Mouse (Mus musculus) liver, postnatal 0 days (tissue): Measurements from ENCODE around the gene 0610010K14Rik. TPM values are rescaled to one million over a fixed set of nuclear protein-coding genes. Genes with fewer than 3 reads are reported as not detected.

Experiments used
- ATAC-seq: fragments of 200-750 bp; cut with Nextera tagmentation; 2 replicates; pipeline ENCODE4 v1.8.0; 2017; ENCODE audit warnings: mild to moderate bottlenecking, moderate library complexity
- DNase-seq: peaks from one replicate; pipeline ENCODE4 v3.0.0-alpha.2; 2016
- H3K27ac ChIP-seq: fragments of 300-500 bp; sonication (generic); 2 replicates; pipeline ENCODE4 v1.5.1; 2014; ENCODE audit warnings: antibody characterized with exemption, moderate library complexity, mild to moderate bottlenecking, low read depth
- H3K27me3 ChIP-seq: fragments of 300-500 bp; sonication (generic); 2 replicates; pipeline ENCODE4 v1.6.1; 2014; ENCODE audit warnings: low read length, control low read depth, mixed read lengths; ENCODE audit not compliant: insufficient read depth
- H3K36me3 ChIP-seq: fragments of 300-500 bp; sonication (generic); replicated peaks from 2 replicates; pipeline ENCODE4 v1.6.1; 2014; ENCODE audit warnings: mild to moderate bottlenecking, control low read depth, low read length, moderate library complexity, mixed read lengths; ENCODE audit not compliant: insufficient read depth
- H3K4me1 ChIP-seq: fragments of 300-500 bp; sonication (generic); 2 replicates; pipeline ENCODE4 v1.6.1; 2014; ENCODE audit warnings: antibody characterized with exemption, mild to moderate bottlenecking, control low read depth; ENCODE audit not compliant: insufficient read depth
- H3K4me2 ChIP-seq: fragments of 300-500 bp; sonication (generic); 2 replicates; pipeline ENCODE4 v1.6.1; 2014; ENCODE audit warnings: low read depth, mild to moderate bottlenecking, low read length, moderate library complexity, mixed read lengths
- H3K4me3 ChIP-seq: fragments of 300-500 bp; sonication (generic); 2 replicates; pipeline ENCODE4 v1.5.1; 2014; ENCODE audit warnings: low read depth, low read length
- H3K9ac ChIP-seq: fragments of 300-500 bp; sonication (generic); replicated peaks from 2 replicates; pipeline ENCODE4 v1.6.1; 2014; ENCODE audit warnings: mild to moderate bottlenecking, moderate library complexity
- H3K9me3 ChIP-seq: fragments of 300-500 bp; sonication (generic); 2 replicates; pipeline ENCODE4 v1.6.1; 2016; ENCODE audit warnings: mild to moderate bottlenecking, control low read depth, low read length, mixed read lengths
- CTCF ChIP-seq: sonication (generic); IDR thresholded peaks from 2 replicates; pipeline ENCODE4 v1.5.1; 2016; ENCODE audit warnings: antibody characterized with exemption, low read depth
- EP300 ChIP-seq: IDR thresholded peaks from 2 replicates; pipeline ENCODE4 v1.6.1; 2016; ENCODE audit warnings: antibody characterized with exemption, low read depth, mild to moderate bottlenecking
- WGBS: fragments of 180-500 bp; shearing (Covaris S2); extraction: QIAGEN DNeasy Blood & Tissue Kit; methylation state at CpG from one replicate; pipeline ENCODE4 v1.1.7; 2014; ENCODE audit not compliant: insufficient replicate concordance; 5-methylcytosine and 5-hydroxymethylcytosine counted together
- polyA plus RNA-seq: library from polyadenylated mRNA; unstranded; fragments of >200 nt; fragmentation: Nextera tagmentation; extraction: Ambion mirVana; gene quantifications from 2 replicates; pipeline ENCODE4 v1.2.1, GENCODE M21; 2015

The 0610010K14Rik gene
- polyA plus RNA-seq, 1 experiment from 2014 or later, result 48.9 TPM

GRCm38 (mm10) chr11:70271641-70272040 is 33.9 kb upstream of the 0610010K14Rik start:
- Histone ChIP-seq H3K27ac (no peak overlapping the region), H3K9ac (no peak overlapping the region), H3K27me3 (no peaks in the 10 kb centered on the region), H3K4me3 (no peak overlapping the region), H3K9me3 (no peaks in the 10 kb centered on the region), H3K4me1 (no peaks in the 10 kb centered on the region), H3K36me3 (no peaks in the 10 kb centered on the region), H3K4me2 (no peak overlapping the region)
- WGBS, result 69% methylated on average over 7 of the region's 7 CpGs
- DNase-seq, result no peak
- ATAC-seq, result no peak
- no peak for TF ChIP-seq EP300
- TF ChIP-seq CTCF, result no peak

- Histone ChIP-seq H3K27ac (no peak overlapping the region), H3K27me3 (no peaks in the 10 kb centered on the region), H3K9ac (no peak overlapping the region), H3K4me1 (no peaks in the 10 kb centered on the region), H3K4me2 (no peak overlapping the region), H3K9me3 (no peaks in the 10 kb centered on the region), H3K4me3 (no peak overlapping the region), H3K36me3 (no peaks in the 10 kb centered on the region)
- TF ChIP-seq CTCF (no peak), EP300 (no peak)
- 80% methylated on average over 1 of the region's 1 CpGs for WGBS
- no peak for DNase-seq
- no peak for ATAC-seq
Measured at GRCm38 (mm10) chr11:70266405-70266804, 28.7 kb upstream of the 0610010K14Rik start.

- Histone ChIP-seq H3K4me2 (no peak overlapping the region), H3K27me3 (no peaks in the 10 kb centered on the region), H3K9me3 (no peaks in the 10 kb centered on the region), H3K36me3 (no peaks in the 10 kb centered on the region), H3K27ac (no peak overlapping the region), H3K4me1 (no peaks in the 10 kb centered on the region), H3K9ac (no peak overlapping the region), H3K4me3 (no peak overlapping the region)
- ATAC-seq (no peak), DNase-seq (no peak)
- TF ChIP-seq CTCF (no peak), EP300 (no peak)
- WGBS, result 61% methylated on average over 4 of the region's 4 CpGs
Measured at GRCm38 (mm10) chr11:70265819-70266218, 28.1 kb upstream of the 0610010K14Rik start.

- H3K4me2 ChIP-seq, result no peak overlapping the region
- H3K4me3 ChIP-seq, result no peak overlapping the region
- H3K9ac ChIP-seq, result no peak overlapping the region
- no peaks in the 10 kb centered on the region for H3K27me3 ChIP-seq
- 42% methylated on average over 3 of the region's 3 CpGs for WGBS
- ATAC-seq (no peak), DNase-seq (no peak)
- no peaks in the 10 kb centered on the region for H3K9me3 ChIP-seq
- H3K4me1 ChIP-seq, result no peaks in the 10 kb centered on the region
- no peaks in the 10 kb centered on the region for H3K36me3 ChIP-seq
- no peak overlapping the region for H3K27ac ChIP-seq
- TF ChIP-seq EP300, result no peak
Measured at GRCm38 (mm10) chr11:70265252-70265651, 27.5 kb upstream of the 0610010K14Rik start.

GRCm38 (mm10) chr11:70259035-70259434 is 21.3 kb upstream of the 0610010K14Rik start:
- Histone ChIP-seq H3K36me3 (no peaks in the 10 kb centered on the region), H3K27me3 (peaks cover 16% of the 10 kb centered on the region), H3K4me2 (no peak overlapping the region), H3K27ac (no peak overlapping the region), H3K9ac (no peak overlapping the region), H3K4me3 (no peak overlapping the region), H3K9me3 (no peaks in the 10 kb centered on the region), H3K4me1 (no peaks in the 10 kb centered on the region)
- TF ChIP-seq EP300, result no peak
- TF ChIP-seq CTCF, result no peak
- DNase-seq, result no peak
- ATAC-seq, result no peak
- WGBS, result 86% methylated on average over 4 of the region's 4 CpGs

- WGBS, result 5% methylated on average over 25 of the region's 25 CpGs
- H3K4me1 ChIP-seq, result no peaks in the 10 kb centered on the region
- peak within 1 kb of the TSS; percentile 44 for H3K4me2 ChIP-seq
- H3K36me3 ChIP-seq, result no peaks in the 10 kb centered on the region
- ATAC-seq, result peak; percentile 67
- no peak within 1 kb of the TSS for H3K9ac ChIP-seq
- peak within 1 kb of the TSS; percentile 12; the same call in 1 of the 2 replicates for H3K4me3 ChIP-seq
- DNase-seq, result no peak
- H3K9me3 ChIP-seq, result no peaks in the 10 kb centered on the region
- H3K27ac ChIP-seq, result no peak within 1 kb of the TSS
- H3K27me3 ChIP-seq, result peaks cover 40% of the 10 kb centered on the region
- TF ChIP-seq EP300 (no peak), CTCF (peak; percentile 60)
Measured at GRCm38 (mm10) chr11:70254931-70255531, 17.3 kb upstream of the 0610010K14Rik start, which contains the start of gene Alox12. Alox12 (minus strand) TSS chr11:70255353.
